Mouse (Mus musculus) midbrain, embryonic 16.5 days (tissue): ENCODE data around the gene Gnl1. TPM values are rescaled to one million over a fixed set of nuclear protein-coding genes. Genes with fewer than 3 reads are reported as not detected.
A peak's percentile ranks its signal among the peaks of the same experiment; 100 is the strongest.
"Not testable (repeated sequence)": the region's sequence is repeated elsewhere in the genome, so short reads cannot be mapped to it uniquely, and the experiment has no call there.

Source experiments
- ATAC-seq: fragments of 200-750 bp; cut with Nextera tagmentation; 2 replicates; pipeline ENCODE4 v1.8.0; 2017; ENCODE audit warnings: moderate TSS enrichment
- H3K27ac ChIP-seq: fragments of 300-500 bp; sonication (generic); 2 replicates; pipeline ENCODE4 v1.5.1; 2014; ENCODE audit warnings: mild to moderate bottlenecking, low read length, mixed read lengths
- H3K27me3 ChIP-seq: fragments of 300-500 bp; sonication (generic); 2 replicates; pipeline ENCODE4 v1.6.1; 2014; ENCODE audit warnings: low read depth, low read length, mixed read lengths; ENCODE audit not compliant: control insufficient read depth, insufficient read depth
- H3K36me3 ChIP-seq: fragments of 300-500 bp; sonication (generic); 2 replicates; pipeline ENCODE4 v1.6.1; 2014; ENCODE audit warnings: mild to moderate bottlenecking, low read length, moderate library complexity, mixed read lengths; ENCODE audit not compliant: control insufficient read depth, insufficient read depth
- H3K4me1 ChIP-seq: fragments of 300-500 bp; sonication (generic); 2 replicates; pipeline ENCODE4 v1.6.1; 2014; ENCODE audit warnings: mild to moderate bottlenecking, low read length, mixed read lengths; ENCODE audit not compliant: control insufficient read depth, insufficient read depth
- H3K4me2 ChIP-seq: fragments of 300-500 bp; sonication (generic); 2 replicates; pipeline ENCODE4 v1.6.1; 2014; ENCODE audit warnings: mild to moderate bottlenecking, low read length, mixed read lengths
- H3K4me3 ChIP-seq: fragments of 300-500 bp; sonication (generic); 2 replicates; pipeline ENCODE4 v1.5.1; 2014; ENCODE audit warnings: low read depth, mild to moderate bottlenecking, low read length, moderate library complexity, mixed read lengths
- H3K9ac ChIP-seq: fragments of 300-500 bp; sonication (generic); 2 replicates; pipeline ENCODE4 v1.6.1; 2014; ENCODE audit warnings: low read depth, low read length, mixed read lengths
- H3K9me3 ChIP-seq: fragments of 300-500 bp; sonication (generic); replicated peaks from 2 replicates; pipeline ENCODE4 v1.6.1; 2014; ENCODE audit warnings: mild to moderate bottlenecking, low read length, mixed read lengths; ENCODE audit not compliant: control insufficient read depth, poor library complexity, severe bottlenecking
- WGBS: fragments of 180-500 bp; shearing (Covaris S2); extraction: QIAGEN DNeasy Blood & Tissue Kit; methylation state at CpG from one replicate; pipeline ENCODE4 v1.1.7; 2014; 5-methylcytosine and 5-hydroxymethylcytosine counted together
- polyA plus RNA-seq: library from polyadenylated mRNA; unstranded; fragments of >200 nt; fragmentation: Nextera tagmentation; extraction: Ambion mirVana; gene quantifications from 2 replicates; pipeline ENCODE4 v1.2.1, GENCODE M21; 2015

Gene Gnl1
- 63.3 and 66.8 TPM in 2 replicates for polyA plus RNA-seq

DNA sequence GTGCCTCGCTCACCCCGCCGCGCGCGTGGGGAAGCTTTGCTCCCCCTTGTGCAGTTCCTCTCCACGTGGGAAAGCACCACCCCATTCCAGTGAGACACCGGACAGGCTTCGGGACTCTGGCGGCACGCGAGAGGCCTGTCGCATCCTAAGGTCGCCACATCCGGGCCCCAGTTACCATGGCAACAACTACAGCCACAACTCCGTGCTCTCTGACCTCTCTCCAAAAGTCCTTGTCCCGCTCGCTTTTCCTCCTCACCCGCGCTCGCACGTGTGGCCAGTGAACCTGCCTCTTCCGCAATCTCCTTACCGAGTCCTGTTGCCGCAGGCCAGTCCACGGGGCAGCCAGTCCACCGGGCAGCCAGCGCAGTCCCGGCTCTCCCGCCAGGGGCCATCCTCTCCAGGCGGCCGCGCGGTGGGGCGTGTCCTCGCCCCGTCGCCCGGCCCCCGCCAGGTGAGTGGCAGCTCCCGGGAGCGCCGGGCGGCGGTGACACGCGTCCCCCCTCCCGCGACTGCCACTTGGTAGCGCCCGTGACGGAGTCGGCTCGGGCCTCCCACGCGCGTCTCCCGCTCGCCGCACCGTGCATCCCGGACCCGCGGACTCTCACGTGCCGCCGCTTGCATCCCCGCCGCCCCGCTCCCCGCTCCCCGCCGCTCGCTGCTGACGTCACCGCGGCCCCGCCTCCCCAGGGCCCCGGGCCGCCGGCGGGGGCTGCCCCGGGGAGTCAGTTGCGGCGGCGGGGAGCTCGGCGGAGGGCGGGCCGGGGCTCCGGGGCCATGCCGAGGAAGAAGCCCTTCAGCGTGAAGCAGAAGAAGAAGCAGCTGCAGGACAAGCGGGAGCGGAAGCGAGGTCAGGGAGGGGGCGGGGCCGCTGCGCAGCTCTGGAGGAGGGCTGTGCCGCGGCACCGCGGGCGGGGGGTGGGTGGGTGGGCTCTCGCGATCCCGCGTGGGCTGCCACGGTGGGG is at the start of gene Gnl1, which contains the start of gene Prr3:
Gnl1 (plus strand) TSS at position 451 of the 962 bp plus-strand sequence.
Prr3 (minus strand) TSS at position 836 of the 962 bp plus-strand sequence.
- Histone ChIP-seq H3K4me2 (peak within 1 kb of the TSS; percentile 76), H3K27me3 (no peaks in the 10 kb centered on the region), H3K9ac (peak within 1 kb of the TSS; percentile 90), H3K36me3 (peaks cover 19% of the 10 kb centered on the region), H3K4me1 (peaks cover 15% of the 10 kb centered on the region), H3K9me3 (no peaks in the 10 kb centered on the region), H3K4me3 (peak within 1 kb of the TSS; percentile 94), H3K27ac (peak within 1 kb of the TSS; percentile 95)
- ATAC-seq: peak; percentile 82
- under 1% methylated on average over 83 of the region's 109 CpGs for WGBS

DNA sequence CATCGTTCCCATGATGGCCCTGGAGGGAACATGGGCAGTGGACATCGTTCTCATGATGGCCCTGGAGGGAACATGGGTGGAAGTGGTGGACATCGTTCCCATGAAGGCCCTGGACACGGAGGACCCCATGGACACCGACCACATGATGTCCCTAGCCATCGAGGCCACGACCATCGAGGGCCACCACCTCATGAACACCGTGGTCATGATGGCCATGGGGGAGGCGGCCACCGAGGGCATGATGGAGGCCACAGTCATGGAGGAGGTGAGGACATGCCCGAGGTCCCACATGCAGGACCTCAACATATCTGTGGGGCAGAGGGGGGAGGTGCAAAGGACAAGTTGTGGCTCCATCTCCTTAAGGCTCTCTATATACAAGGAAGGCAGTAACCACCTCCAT is 49.0 kb upstream of the Gnl1 start:
- Histone ChIP-seq H3K4me3 (no peak overlapping the region), H3K27ac (no peak overlapping the region), H3K9ac (no peak overlapping the region), H3K9me3 (no peaks in the 10 kb centered on the region), H3K27me3 (no peaks in the 10 kb centered on the region), H3K36me3 (peaks cover 38% of the 10 kb centered on the region), H3K4me2 (no peak overlapping the region), H3K4me1 (no peaks in the 10 kb centered on the region)
- WGBS: 95% methylated on average over 12 of the region's 12 CpGs
- no peak for ATAC-seq

- WGBS: 91% methylated on average over 4 of the region's 4 CpGs
- peaks cover 26% of the 10 kb centered on the region for H3K36me3 ChIP-seq
- no peak overlapping the region for H3K4me2 ChIP-seq
- no peaks in the 10 kb centered on the region for H3K27me3 ChIP-seq
- no peak overlapping the region for H3K9ac ChIP-seq
- H3K9me3 ChIP-seq: no peaks in the 10 kb centered on the region
- no peak for ATAC-seq
- H3K4me1 ChIP-seq: no peaks in the 10 kb centered on the region
- no peak overlapping the region for H3K4me3 ChIP-seq
- H3K27ac ChIP-seq: no peak overlapping the region
Observed at GRCm38 (mm10) chr17:35932608-35933007, 47.0 kb upstream of the Gnl1 start.

- not testable (repeated sequence) for H3K27ac ChIP-seq, H3K4me2 ChIP-seq, H3K9me3 ChIP-seq, H3K36me3 ChIP-seq, H3K9ac ChIP-seq, ATAC-seq, H3K4me1 ChIP-seq, H3K4me3 ChIP-seq, H3K27me3 ChIP-seq
- WGBS: 89% methylated on average over 14 of the region's 14 CpGs
Observed at GRCm38 (mm10) chr17:35935763-35936162, 43.9 kb upstream of the Gnl1 start.

- Histone ChIP-seq H3K9me3 (no peaks in the 10 kb centered on the region), H3K4me3 (no peak overlapping the region), H3K4me1 (no peaks in the 10 kb centered on the region), H3K4me2 (no peak overlapping the region), H3K36me3 (no peaks in the 10 kb centered on the region), H3K27me3 (no peaks in the 10 kb centered on the region), H3K27ac (no peak overlapping the region), H3K9ac (no peak overlapping the region)
- peak; percentile 84 for ATAC-seq
- WGBS: 28% methylated on average over 2 of the region's 2 CpGs
Observed at GRCm38 (mm10) chr17:35937700-35938348, 41.8 kb upstream of the Gnl1 start.

- 58% methylated on average over 2 of the region's 2 CpGs for whole genome bisulfite sequencing
- Histone ChIP-seq H3K4me3 (no peak overlapping the region), H3K4me2 (no peak overlapping the region), H3K27me3 (no peaks in the 10 kb centered on the region), H3K27ac (no peak overlapping the region), H3K9me3 (no peaks in the 10 kb centered on the region), H3K4me1 (no peaks in the 10 kb centered on the region), H3K9ac (no peak overlapping the region), H3K36me3 (no peaks in the 10 kb centered on the region)
- ATAC-seq: no peak
Observed at GRCm38 (mm10) chr17:35939108-35939507, 40.5 kb upstream of the Gnl1 start.

GRCm38 (mm10) chr17:35939941-35940340 is 39.7 kb upstream of the Gnl1 start:
- Histone ChIP-seq H3K27me3 (no peaks in the 10 kb centered on the region), H3K9ac (no peak overlapping the region), H3K4me3 (no peak overlapping the region), H3K4me2 (no peak overlapping the region), H3K9me3 (no peaks in the 10 kb centered on the region), H3K36me3 (no peaks in the 10 kb centered on the region), H3K27ac (no peak overlapping the region), H3K4me1 (no peaks in the 10 kb centered on the region)
- ATAC-seq: no peak
- WGBS: 53% methylated on average over 1 of the region's 1 CpGs

GRCm38 (mm10) chr17:35950946-35951345 is 28.7 kb upstream of the Gnl1 start:
- not testable (repeated sequence) for H3K4me1 ChIP-seq, H3K27ac ChIP-seq, H3K36me3 ChIP-seq, H3K27me3 ChIP-seq, H3K4me2 ChIP-seq, ATAC-seq, H3K9ac ChIP-seq, H3K9me3 ChIP-seq, H3K4me3 ChIP-seq

DNA sequence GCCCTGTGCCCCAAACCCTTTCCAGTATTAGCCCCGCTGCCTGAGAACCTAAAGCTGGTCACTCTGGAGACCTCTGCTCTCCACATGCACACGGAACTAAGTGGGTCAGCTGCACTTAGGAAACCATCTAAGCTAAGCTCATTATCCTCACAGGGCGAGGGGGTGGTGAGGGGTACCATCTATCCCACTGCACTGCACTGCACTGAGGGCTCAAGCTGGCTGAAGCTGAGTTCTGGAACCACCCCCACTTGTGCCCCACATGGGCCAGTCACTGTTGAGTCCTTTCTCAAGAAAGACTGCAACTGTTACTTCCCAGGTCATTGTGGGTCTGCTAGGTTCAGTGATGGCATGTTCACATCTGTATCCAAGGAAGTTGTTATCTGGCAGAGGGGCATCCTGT is 27.1 kb upstream of the Gnl1 start:
- H3K4me2 ChIP-seq, H3K4me3 ChIP-seq, H3K4me1 ChIP-seq, H3K27me3 ChIP-seq, H3K27ac ChIP-seq, H3K36me3 ChIP-seq, H3K9me3 ChIP-seq, H3K9ac ChIP-seq: not testable (repeated sequence)
- WGBS: 100% methylated on average over 1 of the region's 3 CpGs
- ATAC-seq: peak; percentile 38; the same call in 1 of the 2 replicates
